Mouse (Mus musculus) myocyte (in vitro differentiated cells): ENCODE measurements around the gene Dnajc13. TPM values are rescaled to one million over a fixed set of nuclear protein-coding genes. Genes with fewer than 3 reads are reported as not detected.

Source experiments
- H3K27me3 ChIP-seq: one replicate; pipeline ENCODE4 v1.6.1; 2011; ENCODE audit not compliant: control insufficient read depth, insufficient read depth, insufficient read length
- H3K36me3 ChIP-seq: one replicate; pipeline ENCODE4 v1.6.1; 2011; ENCODE audit not compliant: control insufficient read depth, insufficient read depth
- H3K4me2 ChIP-seq: one replicate; pipeline ENCODE4 v1.6.1; 2011; ENCODE audit warnings: low read depth, control low read depth
- H3K4me3 ChIP-seq: one replicate; pipeline ENCODE4 v1.5.1; 2011; ENCODE audit warnings: mild to moderate bottlenecking, control low read depth, moderate library complexity
- H3K79me2 ChIP-seq: one replicate; pipeline ENCODE4 v1.6.1; 2011; ENCODE audit not compliant: control insufficient read depth, insufficient read depth
- H3ac ChIP-seq: one replicate; pipeline ENCODE4 v1.6.1; 2011; ENCODE audit not compliant: control insufficient read depth, insufficient read length
- CEBPB ChIP-seq: IDR thresholded peaks from 2 replicates; pipeline ENCODE4 v1.6.1; 2011; ENCODE audit warnings: mild to moderate bottlenecking, moderate library complexity; ENCODE audit not compliant: poor library complexity, insufficient read depth, severe bottlenecking
- E2F4 ChIP-seq: IDR thresholded peaks from one replicate; pipeline ENCODE4 v1.6.1; 2011; ENCODE audit warnings: mild to moderate bottlenecking, control low read depth, moderate library complexity; ENCODE audit not compliant: insufficient read depth
- MAX ChIP-seq: IDR thresholded peaks from one replicate; pipeline ENCODE4 v1.6.1; 2011; ENCODE audit warnings: low read depth, mild to moderate bottlenecking, control low read depth
- MYOD1 ChIP-seq, 3 experiments: IDR thresholded peaks; one replicate each; pipeline ENCODE4 v1.6.1; 2011; ENCODE audit warnings: control low read depth in 2 of 3, low read depth in 2 of 3, mild to moderate bottlenecking in 2 of 3, moderate library complexity in 1 of 3; ENCODE audit not compliant: insufficient read length in 2 of 3, control insufficient read depth in 1 of 3
- MYOG ChIP-seq, 3 experiments: IDR thresholded peaks; one replicate each; pipeline ENCODE4 v1.6.1; 2011; ENCODE audit warnings: control low read depth in 2 of 3, low read depth in 2 of 3, mild to moderate bottlenecking in 2 of 3; ENCODE audit not compliant: insufficient read length in 2 of 3, control insufficient read depth in 1 of 3, insufficient read depth in 1 of 3
- POLR2A ChIP-seq: IDR thresholded peaks from one replicate; pipeline ENCODE4 v1.6.1; 2011; ENCODE audit warnings: low read depth, mild to moderate bottlenecking, control low read depth, moderate library complexity; ENCODE audit not compliant: insufficient read length
- POLR2AphosphoS2 ChIP-seq: IDR thresholded peaks from one replicate; pipeline ENCODE4 v1.6.1; 2011; ENCODE audit warnings: low read depth, control low read depth; ENCODE audit not compliant: insufficient read length
- REST ChIP-seq: IDR thresholded peaks from one replicate; pipeline ENCODE4 v1.6.1; 2011; ENCODE audit warnings: mild to moderate bottlenecking, control low read depth, moderate library complexity; ENCODE audit not compliant: insufficient read depth, insufficient read length
- SRF ChIP-seq: IDR thresholded peaks from one replicate; pipeline ENCODE4 v1.6.1; 2011; ENCODE audit warnings: low read depth; ENCODE audit not compliant: control insufficient read depth, insufficient read length
- TCF12 ChIP-seq: IDR thresholded peaks from one replicate; pipeline ENCODE4 v1.6.1; 2011; ENCODE audit warnings: mild to moderate bottlenecking, control low read depth; ENCODE audit not compliant: poor library complexity, insufficient read depth, severe bottlenecking
- TCF3 ChIP-seq: IDR thresholded peaks from one replicate; pipeline ENCODE4 v1.6.1; 2011; ENCODE audit warnings: low read depth, control low read depth; ENCODE audit not compliant: insufficient read length
- USF1 ChIP-seq: IDR thresholded peaks from one replicate; pipeline ENCODE4 v1.6.1; 2011; ENCODE audit warnings: low read depth, mild to moderate bottlenecking, control low read depth, moderate library complexity
- polyA plus RNA-seq: library from polyadenylated mRNA; unstranded; fragments of >200 nt; fragmentation: generic; extraction: Trizol; gene quantifications from one replicate; pipeline ENCODE4 v1.2.1, GENCODE M21; 2012; ENCODE audit warnings: missing spikeins

Dnajc13 gene
- polyA plus RNA-seq, 1 experiment, result 14.1 TPM

GRCm38 (mm10) chr9:104235751-104236150, 27.0 kb downstream of the Dnajc13 start:
- Histone ChIP-seq H3K4me3 (no peak overlapping the region), H3K4me2 (no peak overlapping the region), H3K36me3 (peaks cover 24% of the 10 kb centered on the region), H3K79me2 (peaks cover 12% of the 10 kb centered on the region), H3ac (no peak overlapping the region), H3K27me3 (no peaks in the 10 kb centered on the region)
- TF ChIP-seq MYOG (IDR thresholded peaks at IDR 0.05; ENCODE audit: control insufficient read depth in 1 of 3, insufficient read depth in 1 of 3, insufficient read length in 2 of 3, low read depth in 2 of 3) (no peak), USF1 (no peak), E2F4 (no peak), POLR2A (no peak), SRF (no peak), TCF3 (no peak), MAX (no peak), POLR2AphosphoS2 (no peak), CEBPB (no peak)

GRCm38 (mm10) chr9:104233815-104234214, 28.9 kb downstream of the Dnajc13 start:
- Histone ChIP-seq H3K36me3 (peaks cover 41% of the 10 kb centered on the region), H3K4me3 (no peak overlapping the region), H3K4me2 (no peak overlapping the region), H3K79me2 (no peaks in the 10 kb centered on the region), H3ac (no peak overlapping the region), H3K27me3 (no peaks in the 10 kb centered on the region)
- TF ChIP-seq E2F4 (no peak), CEBPB (no peak), USF1 (no peak), REST (no peak), MAX (no peak)

- peak in 1 of 3 experiments; percentile 4 for TF ChIP-seq MYOD1 (IDR thresholded peaks at IDR 0.05; ENCODE audit: control insufficient read depth in 1 of 3, insufficient read length in 2 of 3, low read depth in 2 of 3)
- TF ChIP-seq POLR2A, result no peak
- Histone ChIP-seq H3K79me2 (no peaks in the 10 kb centered on the region), H3K27me3 (no peaks in the 10 kb centered on the region), H3K4me3 (no peak overlapping the region), H3ac (no peak overlapping the region), H3K4me2 (no peak overlapping the region), H3K36me3 (peaks cover 47% of the 10 kb centered on the region)
Measured at GRCm38 (mm10) chr9:104233060-104233459, 29.7 kb downstream of the Dnajc13 start.

- H3K36me3 ChIP-seq, result peaks cover 47% of the 10 kb centered on the region
- TF ChIP-seq MYOG (IDR thresholded peaks at IDR 0.05; ENCODE audit: control insufficient read depth in 1 of 3, insufficient read depth in 1 of 3, insufficient read length in 2 of 3, low read depth in 2 of 3) (no peak), POLR2AphosphoS2 (no peak), E2F4 (no peak), SRF (no peak), POLR2A (no peak), MYOD1 (IDR thresholded peaks at IDR 0.05; ENCODE audit: control insufficient read depth in 1 of 3, insufficient read length in 2 of 3, low read depth in 2 of 3) (no peak), TCF12 (no peak)
- H3K4me2 ChIP-seq, result no peak overlapping the region
- no peaks in the 10 kb centered on the region for H3K27me3 ChIP-seq
- H3K79me2 ChIP-seq, result no peaks in the 10 kb centered on the region
- no peak overlapping the region for H3K4me3 ChIP-seq
- H3ac ChIP-seq, result no peak overlapping the region
Measured at GRCm38 (mm10) chr9:104232004-104232403, 30.7 kb downstream of the Dnajc13 start.

- no peak for TF ChIP-seq POLR2AphosphoS2
- no peak for TF ChIP-seq SRF
- no peak for TF ChIP-seq MYOG (IDR thresholded peaks at IDR 0.05; ENCODE audit: control insufficient read depth in 1 of 3, insufficient read depth in 1 of 3, insufficient read length in 2 of 3, low read depth in 2 of 3)
- TF ChIP-seq TCF3, result no peak
- TF ChIP-seq MAX, result no peak
- TF ChIP-seq REST, result no peak
- TF ChIP-seq CEBPB, result no peak
- no peak for TF ChIP-seq TCF12
- TF ChIP-seq E2F4, result no peak
- TF ChIP-seq USF1, result no peak
- no peak for TF ChIP-seq POLR2A
- TF ChIP-seq MYOD1 (IDR thresholded peaks at IDR 0.05; ENCODE audit: control insufficient read depth in 1 of 3, insufficient read length in 2 of 3, low read depth in 2 of 3), result no peak
Measured at GRCm38 (mm10) chr9:104211402-104211801, 51.3 kb downstream of the Dnajc13 start.

More at GRCm38 (mm10) chr9:104211402-104211801, 51.3 kb downstream of the Dnajc13 start:
- Histone ChIP-seq H3K36me3 (peaks cover 50% of the 10 kb centered on the region), H3K27me3 (no peaks in the 10 kb centered on the region), H3K4me2 (no peak overlapping the region), H3K4me3 (no peak overlapping the region), H3K79me2 (no peaks in the 10 kb centered on the region), H3ac (no peak overlapping the region)
